22 mouse cellular contexts compared by ENCODE assay signal in genomic region chr3:61072330-61072729, GRCm38 (mm10).
DNase-seq lines count a peak whose midpoint lies in the region; ATAC-seq and TF ChIP-seq lines count a peak whose summit lies in the region.
"Had no signal": no experiment of that assay in that cellular context is flagged by ENCODE, and none has a peak within 500 bp of the region (broad histone marks: within the 10 kb centered on the region; RNA-seq: fewer than 3 reads in every experiment).

No protein-coding gene starts in this region.

- no peaks in the 10 kb centered on the region for H3K27me3 ChIP-seq in forebrain, embryonic 14.5 days (replicated peaks; ENCODE audit: control insufficient read depth, insufficient read depth, low read length)
- no peaks in the 10 kb centered on the region for H3K27me3 ChIP-seq in forebrain, embryonic 11.5 days (ENCODE audit: control insufficient read depth, insufficient read depth, low read length)
- H3K27me3 ChIP-seq in liver, adult 2 months (ENCODE audit: control insufficient read depth, insufficient read depth, low read length): no peaks in the 10 kb centered on the region
- H3K27me3 ChIP-seq: CH12.LX; embryonic facial prominence, embryonic 12.5 days; forebrain, embryonic 12.5 days; heart, embryonic 15.5 days; lung, embryonic 15.5 days; neural tube, embryonic 13.5 days had no signal

- H3K27ac ChIP-seq in forebrain, embryonic 14.5 days (ENCODE audit: low read depth, low read length): no peak overlapping the region
- no peak overlapping the region for H3K27ac ChIP-seq in forebrain, embryonic 11.5 days (ENCODE audit: low read depth, low read length)
- H3K27ac ChIP-seq in liver, adult 2 months (replicated peaks; ENCODE audit: insufficient read depth, low read depth, low read length): no peak overlapping the region
- H3K27ac ChIP-seq: embryonic facial prominence, embryonic 12.5 days; forebrain, embryonic 12.5 days; heart, embryonic 15.5 days; lung, embryonic 15.5 days; neural tube, embryonic 13.5 days had no signal

- H3K4me3 ChIP-seq in forebrain, embryonic 14.5 days (ENCODE audit: low read depth, low read length): no peak overlapping the region
- no peak overlapping the region for H3K4me3 ChIP-seq in forebrain, embryonic 11.5 days (ENCODE audit: low read depth, low read length)
- H3K4me3 ChIP-seq in liver, adult 2 months (ENCODE audit: insufficient read depth, low read depth, low read length): no peak overlapping the region
- H3K4me3 ChIP-seq: embryonic facial prominence, embryonic 12.5 days; forebrain, embryonic 12.5 days; heart, embryonic 15.5 days; lung, embryonic 15.5 days; neural tube, embryonic 13.5 days had no signal

- peak; percentile 9 for DNase-seq in forebrain, embryonic 14.5 days (ENCODE audit: low spot score)
- no peak for DNase-seq in forebrain, embryonic 11.5 days (ENCODE audit: low spot score)
- DNase-seq in liver, adult 2 months (ENCODE audit: extremely low read depth, low read depth, low spot score): peak; percentile 34
- DNase-seq in liver: no peak
- no peak for DNase-seq in cerebellum, postnatal 10 days
- DNase-seq in urinary bladder, adult 18-20 months (ENCODE audit: low spot score in 2 of 2): no peak
- DNase-seq: adrenal gland, postnatal 36 days; cerebellum, adult 11-12 months; kidney, adult 18-20 months; kidney, postnatal 4 days; left cerebral cortex, postnatal 4 days; thymus, adult 2 months had no signal

- no peak for TF ChIP-seq POLR2A in liver, adult 2 months (IDR thresholded peaks at IDR 0.05; ENCODE audit: extremely low read depth, insufficient read depth, low read length)

- no peaks in the 10 kb centered on the region for H3K79me2 ChIP-seq in liver, adult 2 months (ENCODE audit: control insufficient read depth, insufficient read depth, low read length)

- no peak for TF ChIP-seq CTCF in liver, adult 2 months (IDR thresholded peaks at IDR 0.05; ENCODE audit: low read depth, low read length)

- no peaks in the 10 kb centered on the region for H3K4me1 ChIP-seq in forebrain, embryonic 14.5 days (ENCODE audit: control insufficient read depth, insufficient read depth, low read length)
- H3K4me1 ChIP-seq in forebrain, embryonic 11.5 days (replicated peaks; ENCODE audit: control insufficient read depth, insufficient read depth, low read length): no peaks in the 10 kb centered on the region
- H3K4me1 ChIP-seq in liver, adult 2 months (ENCODE audit: control insufficient read depth, insufficient read depth, low read length): no peaks in the 10 kb centered on the region
- H3K4me1 ChIP-seq: embryonic facial prominence, embryonic 12.5 days; forebrain, embryonic 12.5 days; heart, embryonic 15.5 days; lung, embryonic 15.5 days; neural tube, embryonic 13.5 days had no signal

- ATAC-seq in forebrain, embryonic 14.5 days: no peak
- ATAC-seq in forebrain, embryonic 11.5 days (replicated peaks; ENCODE audit: low FRiP score): no peak
- ATAC-seq in hematopoietic stem cell, adult 5-6 weeks (replicated peaks in 1 of 2; ENCODE audit: insufficient read depth in 1 of 2, low FRiP score in 2 of 2, low TSS enrichment in 1 of 2, low read depth in 1 of 2, poor library complexity in 2 of 2, severe bottlenecking in 2 of 2): peak; percentile 71 to 75; a peak in 3 of 4 replicates
- peak; percentile 84 for ATAC-seq in megakaryocyte-erythroid progenitor cell, adult 5-6 weeks (replicated peaks; ENCODE audit: low FRiP score, low TSS enrichment, poor library complexity, severe bottlenecking)
- ATAC-seq: hindbrain, embryonic 16.5 days; Patski had no signal

- H3K36me3 ChIP-seq in forebrain, embryonic 14.5 days (ENCODE audit: control insufficient read depth, insufficient read depth, low read length): no peaks in the 10 kb centered on the region
- H3K36me3 ChIP-seq in forebrain, embryonic 11.5 days (ENCODE audit: control insufficient read depth, insufficient read depth, low read length): no peaks in the 10 kb centered on the region
- no peaks in the 10 kb centered on the region for H3K36me3 ChIP-seq in liver, adult 2 months (ENCODE audit: control insufficient read depth, insufficient read depth, low read length)
- H3K36me3 ChIP-seq: embryonic facial prominence, embryonic 12.5 days; forebrain, embryonic 12.5 days; heart, embryonic 15.5 days; lung, embryonic 15.5 days; neural tube, embryonic 13.5 days had no signal

- no peaks in the 10 kb centered on the region for H3K9me3 ChIP-seq in forebrain, embryonic 14.5 days (replicated peaks; ENCODE audit: control insufficient read depth, low read length)
- no peaks in the 10 kb centered on the region for H3K9me3 ChIP-seq in forebrain, embryonic 11.5 days (ENCODE audit: control insufficient read depth, low read length)
- H3K9me3 ChIP-seq: embryonic facial prominence, embryonic 12.5 days; forebrain, embryonic 12.5 days; heart, embryonic 15.5 days; lung, embryonic 15.5 days; neural tube, embryonic 13.5 days had no signal

- WGBS in forebrain, embryonic 14.5 days: 75% methylated on average over 1 of the region's 1 CpGs
- 85% methylated on average over 1 of the region's 1 CpGs for WGBS in forebrain, embryonic 11.5 days
- WGBS in liver, adult 2 months: 84% methylated on average over 1 of the region's 1 CpGs

- H3K9ac ChIP-seq in forebrain, embryonic 14.5 days (ENCODE audit: low read length): no peak overlapping the region
- H3K9ac ChIP-seq in forebrain, embryonic 11.5 days (ENCODE audit: low read length): no peak overlapping the region
- no peak overlapping the region for H3K9ac ChIP-seq in liver, adult 2 months (ENCODE audit: low read depth, low read length)
- H3K9ac ChIP-seq: embryonic facial prominence, embryonic 12.5 days; forebrain, embryonic 12.5 days; heart, embryonic 15.5 days; lung, embryonic 15.5 days; neural tube, embryonic 13.5 days had no signal

- H3K4me2 ChIP-seq in forebrain, embryonic 14.5 days (ENCODE audit: low read length): no peak overlapping the region
- H3K4me2 ChIP-seq in forebrain, embryonic 11.5 days (ENCODE audit: low read depth, low read length, severe bottlenecking): no peak overlapping the region
- H3K4me2 ChIP-seq: embryonic facial prominence, embryonic 12.5 days; forebrain, embryonic 12.5 days; heart, embryonic 15.5 days; lung, embryonic 15.5 days; neural tube, embryonic 13.5 days had no signal

Comparison
In these comparisons a context has a peak if more than half of its experiments do, and no peak if none do; other contexts are left out.
1. DNase-seq: peak in forebrain, embryonic 14.5 days (single experiment) and liver, adult 2 months (single experiment); none in forebrain, embryonic 11.5 days (single experiment), liver (single experiment), cerebellum, postnatal 10 days (0 of 2) and urinary bladder, adult 18-20 months (0 of 2).
2. ATAC-seq: peak in hematopoietic stem cell, adult 5-6 weeks (2 of 2) and megakaryocyte-erythroid progenitor cell, adult 5-6 weeks (single experiment); none in forebrain, embryonic 14.5 days (single experiment) and forebrain, embryonic 11.5 days (single experiment).